8 mouse cellular contexts compared by ENCODE assay signal in genomic region chr3:59344065-59344905, GRCm38 (mm10). TPM values are rescaled to one million over a fixed set of nuclear protein-coding genes. Genes with fewer than 3 reads are reported as not detected.
DNase-seq lines count a peak whose midpoint lies in the region; ATAC-seq lines count a peak whose summit lies in the region.

Igsf10 (minus strand) TSS chr3:59344394.

- peak within 1 kb of the TSS; percentile 64 for H3K4me2 ChIP-seq in kidney, embryonic 15.5 days
- H3K4me2 ChIP-seq in hindbrain, embryonic 13.5 days, result peak within 1 kb of the TSS; percentile 68

- H3K9ac ChIP-seq in kidney, embryonic 15.5 days, result peak within 1 kb of the TSS; percentile 59
- H3K9ac ChIP-seq in hindbrain, embryonic 13.5 days, result peak within 1 kb of the TSS; percentile 81

- peak; percentile 98 for ATAC-seq in kidney, embryonic 15.5 days (replicated peaks; ENCODE audit: low FRiP score)
- peak; percentile 98 for ATAC-seq in hindbrain, embryonic 13.5 days (ENCODE audit: low FRiP score)
- ATAC-seq in monocyte, adult 5-6 weeks (replicated peaks; ENCODE audit: insufficient number of reproducible peaks, low FRiP score, low TSS enrichment, poor library complexity, severe bottlenecking), result 0 out of 2 replicates have a peak, but pooled peaks have one; percentile 35

- no peaks in the 10 kb centered on the region for H3K9me3 ChIP-seq in kidney, embryonic 15.5 days (replicated peaks)
- H3K9me3 ChIP-seq in hindbrain, embryonic 13.5 days, result no peaks in the 10 kb centered on the region

- peak within 1 kb of the TSS; percentile 80 for H3K4me3 ChIP-seq in kidney, embryonic 15.5 days (replicated peaks)
- H3K4me3 ChIP-seq in hindbrain, embryonic 13.5 days, result peak within 1 kb of the TSS; percentile 72

- WGBS in kidney, embryonic 15.5 days, result 5% methylated on average over 23 of the region's 23 CpGs
- 3% methylated on average over 23 of the region's 23 CpGs for WGBS in hindbrain, embryonic 13.5 days

- H3K27me3 ChIP-seq in kidney, embryonic 15.5 days, result no peaks in the 10 kb centered on the region
- H3K27me3 ChIP-seq in hindbrain, embryonic 13.5 days, result no peaks in the 10 kb centered on the region

- DNase-seq in kidney, adult 9 months, result no peak
- peak; percentile 86 to 89 for DNase-seq in cerebellum, postnatal 10 days
- DNase-seq in gastrocnemius, adult 18-20 months (ENCODE audit: low spot score), result peak; percentile 15
- DNase-seq in liver, result peak; percentile 41
- DNase-seq in thymus, postnatal 10 days (ENCODE audit: low spot score in 2 of 2), result peak; percentile 22 to 26

- 0 out of 2 replicates have a peak, but pooled peaks cover 5% of the 10 kb centered on the region for H3K36me3 ChIP-seq in kidney, embryonic 15.5 days
- H3K36me3 ChIP-seq in hindbrain, embryonic 13.5 days, result no peaks in the 10 kb centered on the region

- peak within 1 kb of the TSS; percentile 78 for H3K27ac ChIP-seq in kidney, embryonic 15.5 days
- H3K27ac ChIP-seq in hindbrain, embryonic 13.5 days, result peak within 1 kb of the TSS; percentile 73

- peaks cover 10% of the 10 kb centered on the region for H3K4me1 ChIP-seq in kidney, embryonic 15.5 days
- H3K4me1 ChIP-seq in hindbrain, embryonic 13.5 days (replicated peaks), result peaks cover 8% of the 10 kb centered on the region

RNA-seq across cellular contexts. Expression of gene Igsf10, which starts in this region (rescaled TPM):
- 3.8 and 4.1 TPM in 2 replicates for polyA plus RNA-seq in kidney, embryonic 15.5 days (2015; fragmentation: Nextera tagmentation; extraction: Ambion mirVana)
- 1 to 10 TPM; 1.6 to 3.2 TPM for total RNA-seq in gastrocnemius, adult 18-20 months (2021)
- 3.3 and 3.7 TPM in 2 replicates for polyA plus RNA-seq in hindbrain, embryonic 13.5 days (2015; fragmentation: Nextera tagmentation; extraction: Ambion mirVana)
- total RNA-seq in monocyte, adult 5-6 weeks (2017), result 0.10 TPM in 1 of 3 replicates, not detected in the others

Comparison
In these comparisons a context has a peak if more than half of its experiments do, and no peak if none do; other contexts are left out.
1. Peak in ATAC-seq in monocyte, adult 5-6 weeks; RNA of the gene not detected or under 1 TPM.
2. ATAC-seq: peak in every context shown above with its lines; median percentile 98 in kidney, embryonic 15.5 days; 98 in hindbrain, embryonic 13.5 days; 35 in monocyte, adult 5-6 weeks.